Mouse (Mus musculus): ENCODE results near the gene Atp5mpl. TPM values are rescaled to one million over a fixed set of nuclear protein-coding genes. Genes with fewer than 3 reads are reported as not detected.

Atp5mpl gene
- 624 and 659 TPM in 2 replicates for polyA plus RNA-seq (2015; fragmentation: Nextera tagmentation; extraction: Ambion mirVana)

DNA sequence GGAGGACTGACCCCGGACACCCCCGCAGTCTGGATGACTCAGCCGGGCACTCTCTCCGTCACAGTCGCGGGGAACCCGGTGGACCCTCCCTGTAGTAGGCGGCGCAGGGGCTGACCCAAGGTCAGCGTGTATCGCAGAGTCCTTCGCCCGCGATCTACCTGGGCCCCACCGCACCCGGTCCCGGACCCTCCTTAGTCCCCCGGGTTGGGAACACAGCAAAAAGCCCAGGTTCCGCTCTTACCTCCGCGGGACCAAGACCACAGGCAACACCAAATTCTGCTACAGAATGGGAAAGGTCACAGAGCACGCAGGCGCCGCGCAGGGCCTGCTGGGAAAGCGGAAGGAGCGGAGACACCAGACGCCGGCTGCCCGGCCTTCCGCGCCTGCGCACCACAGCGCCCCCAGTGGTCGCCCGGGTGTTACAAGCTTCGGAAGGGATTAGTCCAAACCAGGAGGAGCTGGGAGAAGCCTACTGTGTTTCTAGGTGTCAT is at the start of gene Atp5mpl:
Gene Atp5mpl (minus strand): TSS at position 295 of the 491 bp plus-strand sequence.
- WGBS, result 0% methylated on average over 37 of the region's 37 CpGs

DNA sequence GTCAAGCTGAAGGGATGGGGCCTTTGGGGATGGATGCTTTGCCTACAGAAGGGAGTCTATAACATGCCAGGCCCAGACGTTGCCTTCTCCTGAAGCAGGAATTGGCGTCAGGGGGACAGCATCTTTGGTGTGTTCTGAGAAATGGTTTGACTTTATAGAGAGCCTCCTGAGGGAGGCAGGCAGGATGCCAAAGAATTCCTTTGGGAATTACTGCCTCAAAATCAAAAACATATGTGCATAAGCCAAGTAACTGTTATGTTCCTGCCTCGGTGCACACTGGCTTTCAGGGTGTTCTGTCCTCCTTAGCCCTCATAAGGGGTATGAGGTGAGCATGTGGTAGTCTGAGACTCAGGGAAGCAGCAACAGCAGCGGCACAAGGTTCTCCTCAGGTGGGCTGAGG is 49.6 kb upstream of the Atp5mpl start:
- Histone ChIP-seq H3K4me1 (ENCODE audit: control insufficient read depth, insufficient read depth, low read length) (peaks cover 8% of the 10 kb centered on the region), H3K27me3 (ENCODE audit: control insufficient read depth, insufficient read depth, low read depth, low read length) (no peaks in the 10 kb centered on the region), H3K4me2 (ENCODE audit: low read length) (no peak overlapping the region), H3K9me3 (replicated peaks; ENCODE audit: control insufficient read depth, low read length, poor library complexity, severe bottlenecking) (0 out of 2 replicates have a peak, but pooled peaks cover 6% of the 10 kb centered on the region), H3K4me3 (ENCODE audit: low read depth, low read length) (no peak overlapping the region), H3K9ac (ENCODE audit: low read depth, low read length) (no peak overlapping the region), H3K27ac (ENCODE audit: low read length) (no peak overlapping the region), H3K36me3 (ENCODE audit: control insufficient read depth, insufficient read depth, low read length) (no peaks in the 10 kb centered on the region)
- WGBS, result 88% methylated on average over 4 of the region's 4 CpGs
- no peak for ATAC-seq

More for the DNA sequence above, at the start of gene Atp5mpl:
- Histone ChIP-seq H3K36me3 (ENCODE audit: control insufficient read depth, insufficient read depth, low read length) (peaks cover 2% of the 10 kb centered on the region; the same call in 1 of the 2 replicates), H3K9ac (ENCODE audit: low read depth, low read length) (peak within 1 kb of the TSS; percentile 92), H3K9me3 (replicated peaks; ENCODE audit: control insufficient read depth, low read length, poor library complexity, severe bottlenecking) (no peaks in the 10 kb centered on the region), H3K27me3 (ENCODE audit: control insufficient read depth, insufficient read depth, low read depth, low read length) (no peaks in the 10 kb centered on the region; the same call in 1 of the 2 replicates), H3K4me1 (ENCODE audit: control insufficient read depth, insufficient read depth, low read length) (peaks cover 13% of the 10 kb centered on the region), H3K4me2 (ENCODE audit: low read length) (peak within 1 kb of the TSS; percentile 72), H3K27ac (ENCODE audit: low read length) (peak within 1 kb of the TSS; percentile 77), H3K4me3 (ENCODE audit: low read depth, low read length) (peak within 1 kb of the TSS; percentile 64)
- ATAC-seq, result peak; percentile 94

GRCm38 (mm10) chr12:112013271-112013801 is 46.6 kb upstream of the Atp5mpl start:
- 8% methylated on average over 14 of the region's 14 CpGs for WGBS
- no peaks in the 10 kb centered on the region for H3K36me3 ChIP-seq (ENCODE audit: control insufficient read depth, insufficient read depth, low read length)
- no peak overlapping the region for H3K9ac ChIP-seq (ENCODE audit: low read depth, low read length)
- H3K27ac ChIP-seq (ENCODE audit: low read length), result 0 out of 2 replicates have a peak overlapping the region, but pooled peaks have one; percentile 29
- peak overlapping the region; percentile 46 for H3K4me2 ChIP-seq (ENCODE audit: low read length)
- 0 out of 2 replicates have a peak, but pooled peaks cover 3% of the 10 kb centered on the region for H3K9me3 ChIP-seq (replicated peaks; ENCODE audit: control insufficient read depth, low read length, poor library complexity, severe bottlenecking)
- no peak for ATAC-seq
- H3K4me3 ChIP-seq (ENCODE audit: low read depth, low read length), result peak overlapping the region; percentile 9; the same call in 1 of the 2 replicates
- H3K4me1 ChIP-seq (ENCODE audit: control insufficient read depth, insufficient read depth, low read length), result peaks cover 8% of the 10 kb centered on the region
- H3K27me3 ChIP-seq (ENCODE audit: control insufficient read depth, insufficient read depth, low read depth, low read length), result no peaks in the 10 kb centered on the region

DNA sequence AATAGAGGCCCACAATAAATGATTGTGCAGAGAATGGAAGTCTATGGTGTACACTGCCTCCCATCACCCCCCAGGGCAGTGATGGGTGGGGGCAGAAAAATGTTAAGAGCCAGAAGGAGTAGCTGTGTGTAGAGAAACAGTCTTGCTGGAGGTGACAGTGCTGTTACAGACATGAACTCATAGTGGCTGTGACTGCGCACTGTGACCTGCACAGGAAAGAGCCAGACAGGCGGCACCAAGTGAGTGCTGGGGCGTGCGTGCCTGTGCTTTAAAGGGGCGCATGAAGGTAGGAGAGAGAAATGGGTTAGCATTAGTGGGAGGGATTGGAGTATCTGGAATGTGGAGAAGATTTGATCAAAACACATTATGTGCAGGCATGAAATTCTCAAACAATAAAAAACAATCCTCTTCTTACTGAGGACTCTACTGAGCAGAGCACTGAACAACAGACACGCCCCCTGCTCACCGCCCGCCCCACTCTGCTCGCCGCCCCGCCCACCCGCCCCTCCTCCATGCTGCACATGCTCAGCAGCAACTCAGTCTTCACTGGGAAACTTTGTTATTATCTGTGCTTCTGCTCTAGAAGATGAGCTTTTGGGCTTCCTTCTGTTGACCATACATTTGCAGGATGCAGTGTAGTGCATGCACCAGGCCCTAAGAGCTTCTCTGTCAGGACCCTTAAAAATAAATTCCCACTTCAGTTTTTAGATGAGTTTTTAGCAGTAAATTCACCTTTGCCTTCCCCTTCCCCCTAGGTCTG is 45.9 kb upstream of the Atp5mpl start:
- WGBS, result 24% methylated on average over 11 of the region's 12 CpGs
- Histone ChIP-seq H3K36me3 (ENCODE audit: control insufficient read depth, insufficient read depth, low read length) (no peaks in the 10 kb centered on the region), H3K4me1 (ENCODE audit: control insufficient read depth, insufficient read depth, low read length) (peaks cover 8% of the 10 kb centered on the region), H3K4me2 (ENCODE audit: low read length) (peak overlapping the region; percentile 46), H3K9ac (ENCODE audit: low read depth, low read length) (no peak overlapping the region), H3K9me3 (replicated peaks; ENCODE audit: control insufficient read depth, low read length, poor library complexity, severe bottlenecking) (0 out of 2 replicates have a peak, but pooled peaks cover 3% of the 10 kb centered on the region), H3K27me3 (ENCODE audit: control insufficient read depth, insufficient read depth, low read depth, low read length) (no peaks in the 10 kb centered on the region), H3K27ac (ENCODE audit: low read length) (no peak overlapping the region), H3K4me3 (ENCODE audit: low read depth, low read length) (peak overlapping the region; percentile 9; the same call in 1 of the 2 replicates)
- peak; percentile 82 for ATAC-seq

DNA sequence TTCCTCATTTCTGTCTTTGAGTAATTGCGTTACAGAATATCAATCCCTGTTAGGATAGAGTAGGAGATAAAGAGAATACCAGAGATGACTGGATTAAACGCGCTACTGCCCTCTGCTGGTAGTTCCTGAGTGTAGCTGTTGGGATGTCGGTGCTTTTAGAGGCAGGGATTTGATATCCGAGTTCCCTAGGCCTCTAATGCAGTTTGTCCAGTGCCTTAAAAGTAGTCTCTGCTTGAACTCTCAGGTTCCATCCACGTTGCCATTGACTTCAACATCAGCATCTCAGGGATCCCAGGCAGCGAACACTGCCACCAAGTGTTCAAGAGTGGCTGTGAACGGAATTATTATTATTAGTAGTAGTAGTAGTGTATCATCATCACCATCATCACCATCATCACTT is 34.4 kb upstream of the Atp5mpl start:
- Histone ChIP-seq H3K27ac (ENCODE audit: low read length) (no peak overlapping the region), H3K9ac (ENCODE audit: low read depth, low read length) (no peak overlapping the region), H3K4me3 (ENCODE audit: low read depth, low read length) (no peak overlapping the region), H3K27me3 (ENCODE audit: control insufficient read depth, insufficient read depth, low read depth, low read length) (no peaks in the 10 kb centered on the region), H3K36me3 (ENCODE audit: control insufficient read depth, insufficient read depth, low read length) (no peaks in the 10 kb centered on the region), H3K9me3 (replicated peaks; ENCODE audit: control insufficient read depth, low read length, poor library complexity, severe bottlenecking) (no peaks in the 10 kb centered on the region), H3K4me2 (ENCODE audit: low read length) (no peak overlapping the region), H3K4me1 (ENCODE audit: control insufficient read depth, insufficient read depth, low read length) (no peaks in the 10 kb centered on the region)
- 20% methylated on average over 8 of the region's 8 CpGs for WGBS
- ATAC-seq, result peak; percentile 58; the same call in 1 of the 2 replicates

GRCm38 (mm10) chr12:111999735-112000134 is 33.0 kb upstream of the Atp5mpl start:
- Histone ChIP-seq H3K9me3 (replicated peaks; ENCODE audit: control insufficient read depth, low read length, poor library complexity, severe bottlenecking) (no peaks in the 10 kb centered on the region), H3K27ac (ENCODE audit: low read length) (no peak overlapping the region), H3K27me3 (ENCODE audit: control insufficient read depth, insufficient read depth, low read depth, low read length) (no peaks in the 10 kb centered on the region), H3K9ac (ENCODE audit: low read depth, low read length) (no peak overlapping the region), H3K36me3 (ENCODE audit: control insufficient read depth, insufficient read depth, low read length) (no peaks in the 10 kb centered on the region), H3K4me3 (ENCODE audit: low read depth, low read length) (no peak overlapping the region), H3K4me1 (ENCODE audit: control insufficient read depth, insufficient read depth, low read length) (no peaks in the 10 kb centered on the region), H3K4me2 (ENCODE audit: low read length) (no peak overlapping the region)
- 96% methylated on average over 7 of the region's 7 CpGs for WGBS
- no peak for ATAC-seq

DNA sequence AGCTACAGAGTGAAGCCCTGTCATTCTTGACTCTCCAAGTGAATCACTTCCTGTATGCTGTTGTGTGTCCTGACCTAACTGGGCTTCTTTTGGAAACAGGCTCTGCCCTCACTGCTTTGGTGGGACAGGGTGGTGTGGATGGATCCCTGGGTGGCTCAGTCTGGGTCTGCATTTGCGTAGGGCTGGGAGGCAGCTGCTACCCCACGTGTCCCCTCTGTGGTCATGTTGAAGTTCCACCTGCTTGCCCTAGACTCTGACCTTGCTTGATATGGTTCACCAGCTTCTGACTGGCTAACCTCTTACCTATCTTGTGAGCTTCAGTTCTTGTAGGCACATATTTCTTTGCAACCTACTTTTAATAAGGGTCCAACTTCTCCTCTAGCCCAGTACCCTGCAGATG is 28.4 kb upstream of the Atp5mpl start:
- 85% methylated on average over 2 of the region's 2 CpGs for WGBS
- H3K4me1 ChIP-seq (ENCODE audit: control insufficient read depth, insufficient read depth, low read length), result no peaks in the 10 kb centered on the region

GRCm38 (mm10) chr12:111992626-111993025 is 25.8 kb upstream of the Atp5mpl start:
- no peak overlapping the region for H3K4me2 ChIP-seq (ENCODE audit: low read length)
- H3K4me1 ChIP-seq (ENCODE audit: control insufficient read depth, insufficient read depth, low read length), result no peaks in the 10 kb centered on the region
- no peak overlapping the region for H3K27ac ChIP-seq (ENCODE audit: low read length)
- ATAC-seq, result no peak
- no peak overlapping the region for H3K4me3 ChIP-seq (ENCODE audit: low read depth, low read length)
- H3K36me3 ChIP-seq (ENCODE audit: control insufficient read depth, insufficient read depth, low read length), result no peaks in the 10 kb centered on the region
- WGBS, result 84% methylated on average over 5 of the region's 5 CpGs
- H3K9me3 ChIP-seq (replicated peaks; ENCODE audit: control insufficient read depth, low read length, poor library complexity, severe bottlenecking), result no peaks in the 10 kb centered on the region
- no peak overlapping the region for H3K9ac ChIP-seq (ENCODE audit: low read depth, low read length)
- no peaks in the 10 kb centered on the region for H3K27me3 ChIP-seq (ENCODE audit: control insufficient read depth, insufficient read depth, low read depth, low read length)

More for the DNA sequence above, 28.4 kb upstream of the Atp5mpl start:
- Histone ChIP-seq H3K4me3 (ENCODE audit: low read depth, low read length) (no peak overlapping the region), H3K4me2 (ENCODE audit: low read length) (no peak overlapping the region), H3K27ac (ENCODE audit: low read length) (no peak overlapping the region), H3K9ac (ENCODE audit: low read depth, low read length) (no peak overlapping the region), H3K9me3 (replicated peaks; ENCODE audit: control insufficient read depth, low read length, poor library complexity, severe bottlenecking) (no peaks in the 10 kb centered on the region), H3K36me3 (ENCODE audit: control insufficient read depth, insufficient read depth, low read length) (no peaks in the 10 kb centered on the region), H3K27me3 (ENCODE audit: control insufficient read depth, insufficient read depth, low read depth, low read length) (no peaks in the 10 kb centered on the region)
- ATAC-seq, result no peak

GRCm38 (mm10) chr12:111986756-111987155 is 20.0 kb upstream of the Atp5mpl start:
- WGBS, result 52% methylated on average over 9 of the region's 9 CpGs
- H3K9me3 ChIP-seq (replicated peaks; ENCODE audit: control insufficient read depth, low read length, poor library complexity, severe bottlenecking), result no peaks in the 10 kb centered on the region
- no peak for ATAC-seq
- H3K9ac ChIP-seq (ENCODE audit: low read depth, low read length), result peak overlapping the region; percentile 11; the same call in 1 of the 2 replicates
- no peaks in the 10 kb centered on the region for H3K4me1 ChIP-seq (ENCODE audit: control insufficient read depth, insufficient read depth, low read length)
- H3K27me3 ChIP-seq (ENCODE audit: control insufficient read depth, insufficient read depth, low read depth, low read length), result no peaks in the 10 kb centered on the region
- no peaks in the 10 kb centered on the region for H3K36me3 ChIP-seq (ENCODE audit: control insufficient read depth, insufficient read depth, low read length)
- no peak overlapping the region for H3K4me3 ChIP-seq (ENCODE audit: low read depth, low read length)
- no peak overlapping the region for H3K27ac ChIP-seq (ENCODE audit: low read length)
- H3K4me2 ChIP-seq (ENCODE audit: low read length), result no peak overlapping the region
